Mouse (Mus musculus) liver, postnatal 0 days (tissue): ENCODE data around the gene Zfhx2.

ENCODE experiments used
- CTCF ChIP-seq: sonication (generic); IDR thresholded peaks from 2 replicates; pipeline ENCODE4 v1.5.1; 2016; ENCODE audit warnings: antibody characterized with exemption, low read depth
- EP300 ChIP-seq: IDR thresholded peaks from 2 replicates; pipeline ENCODE4 v1.6.1; 2016; ENCODE audit warnings: antibody characterized with exemption, low read depth, mild to moderate bottlenecking

DNA sequence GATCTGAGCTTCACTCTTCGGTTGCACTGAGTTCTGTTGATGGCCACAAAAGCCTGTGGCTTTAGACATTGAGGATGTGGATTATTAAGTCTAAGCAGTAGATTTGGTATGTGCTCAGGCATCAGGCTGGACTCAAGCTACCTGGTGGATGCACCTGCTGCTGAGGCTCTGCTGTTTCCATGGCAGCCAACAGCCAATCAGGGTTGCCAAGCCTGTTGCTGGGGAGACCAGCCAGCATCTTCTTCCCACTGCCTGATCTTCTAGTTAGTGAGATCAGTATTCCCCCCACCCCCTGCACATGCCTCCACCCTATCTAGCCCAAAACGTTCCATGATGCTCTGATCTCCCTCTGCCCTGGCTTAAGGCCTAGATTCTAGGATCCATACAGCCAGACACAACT, 19.6 kb upstream of the Zfhx2 start:
- TF ChIP-seq EP300 (no peak), CTCF (no peak)
